Mouse (Mus musculus): ENCODE measurements around the gene Eif4e. TPM values are rescaled to one million over a fixed set of nuclear protein-coding genes. Genes with fewer than 3 reads are reported as not detected.
A peak's percentile ranks its signal among the peaks of the same experiment; 100 is the strongest.

The Eif4e gene
- total and polyA plus RNA-seq, 2 experiments = 12.8 to 18.2 TPM

DNA sequence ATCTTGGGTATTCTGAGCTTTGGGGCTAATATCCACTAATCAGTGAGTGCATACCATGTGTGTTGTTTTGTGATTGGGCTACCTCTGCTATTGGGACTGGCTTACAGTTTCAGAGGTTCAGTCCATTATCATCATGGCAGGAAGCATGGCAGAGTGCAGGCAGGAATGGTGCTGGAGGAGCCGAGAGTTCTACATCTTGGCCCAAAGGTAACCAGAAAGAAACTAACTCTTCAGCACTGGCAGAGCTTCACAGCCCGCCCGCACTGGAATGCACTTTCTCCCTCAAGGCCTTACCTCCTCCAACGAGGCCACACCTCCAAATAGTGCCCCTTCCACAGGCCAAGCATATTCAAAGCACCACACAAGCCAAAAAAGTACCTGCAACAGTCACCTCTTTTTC, 27.2 kb upstream of the Eif4e start:
- H3K27ac ChIP-seq (replicated peaks; ENCODE audit: insufficient read depth, low read depth, low read length) = no peak overlapping the region
- WGBS = 87% methylated on average over 4 of the region's 4 CpGs

GRCm38 (mm10) chr3:138499854-138500740, 25.9 kb upstream of the Eif4e start:
- 84% methylated on average over 15 of the region's 15 CpGs for WGBS
- Histone ChIP-seq H3K27me3 (ENCODE audit: control insufficient read depth, insufficient read depth, low read length) (no peaks in the 10 kb centered on the region), H3K4me1 (ENCODE audit: control insufficient read depth, insufficient read depth, low read length) (no peaks in the 10 kb centered on the region), H3K27ac (replicated peaks; ENCODE audit: insufficient read depth, low read depth, low read length) (no peak overlapping the region), H3K9ac (ENCODE audit: low read depth, low read length) (no peak overlapping the region), H3K4me3 (ENCODE audit: insufficient read depth, low read depth, low read length) (no peak overlapping the region), H3K36me3 (ENCODE audit: control insufficient read depth, insufficient read depth, low read length) (no peaks in the 10 kb centered on the region), H3K79me2 (ENCODE audit: control insufficient read depth, insufficient read depth, low read length) (no peaks in the 10 kb centered on the region)
- TF ChIP-seq POLR2A (IDR thresholded peaks at IDR 0.05; ENCODE audit: extremely low read depth, insufficient read depth, low read length) (no peak), CTCF (IDR thresholded peaks at IDR 0.05; ENCODE audit: low read depth, low read length) (no peak)
- no peak for DNase-seq (ENCODE audit: extremely low read depth, low read depth, low spot score)

More for the DNA sequence above, 27.2 kb upstream of the Eif4e start:
- Histone ChIP-seq H3K27me3 (ENCODE audit: control insufficient read depth, insufficient read depth, low read length) (no peaks in the 10 kb centered on the region), H3K79me2 (ENCODE audit: control insufficient read depth, insufficient read depth, low read length) (no peaks in the 10 kb centered on the region), H3K4me3 (ENCODE audit: insufficient read depth, low read depth, low read length) (no peak overlapping the region), H3K36me3 (ENCODE audit: control insufficient read depth, insufficient read depth, low read length) (no peaks in the 10 kb centered on the region), H3K9ac (ENCODE audit: low read depth, low read length) (no peak overlapping the region), H3K4me1 (ENCODE audit: control insufficient read depth, insufficient read depth, low read length) (no peaks in the 10 kb centered on the region)
- no peak for TF ChIP-seq CTCF (IDR thresholded peaks at IDR 0.05; ENCODE audit: low read depth, low read length)
- no peak for TF ChIP-seq POLR2A (IDR thresholded peaks at IDR 0.05; ENCODE audit: extremely low read depth, insufficient read depth, low read length)
- no peak for DNase-seq (ENCODE audit: extremely low read depth, low read depth, low spot score)

- DNase-seq (ENCODE audit: extremely low read depth, low read depth, low spot score) = no peak
- 92% methylated on average over 11 of the region's 11 CpGs for WGBS
- no peaks in the 10 kb centered on the region for H3K4me1 ChIP-seq (ENCODE audit: control insufficient read depth, insufficient read depth, low read length)
- no peak overlapping the region for H3K9ac ChIP-seq (ENCODE audit: low read depth, low read length)
- no peak for TF ChIP-seq POLR2A (IDR thresholded peaks at IDR 0.05; ENCODE audit: extremely low read depth, insufficient read depth, low read length)
- TF ChIP-seq CTCF (IDR thresholded peaks at IDR 0.05; ENCODE audit: low read depth, low read length) = no peak
- H3K36me3 ChIP-seq (ENCODE audit: control insufficient read depth, insufficient read depth, low read length) = no peaks in the 10 kb centered on the region
- H3K27me3 ChIP-seq (ENCODE audit: control insufficient read depth, insufficient read depth, low read length) = no peaks in the 10 kb centered on the region
- H3K79me2 ChIP-seq (ENCODE audit: control insufficient read depth, insufficient read depth, low read length) = no peaks in the 10 kb centered on the region
- H3K27ac ChIP-seq (replicated peaks; ENCODE audit: insufficient read depth, low read depth, low read length) = no peak overlapping the region
- H3K4me3 ChIP-seq (ENCODE audit: insufficient read depth, low read depth, low read length) = no peak overlapping the region
These were observed 22.2 kb upstream of the Eif4e start for GRCm38 (mm10) chr3:138503754-138504153.

DNA sequence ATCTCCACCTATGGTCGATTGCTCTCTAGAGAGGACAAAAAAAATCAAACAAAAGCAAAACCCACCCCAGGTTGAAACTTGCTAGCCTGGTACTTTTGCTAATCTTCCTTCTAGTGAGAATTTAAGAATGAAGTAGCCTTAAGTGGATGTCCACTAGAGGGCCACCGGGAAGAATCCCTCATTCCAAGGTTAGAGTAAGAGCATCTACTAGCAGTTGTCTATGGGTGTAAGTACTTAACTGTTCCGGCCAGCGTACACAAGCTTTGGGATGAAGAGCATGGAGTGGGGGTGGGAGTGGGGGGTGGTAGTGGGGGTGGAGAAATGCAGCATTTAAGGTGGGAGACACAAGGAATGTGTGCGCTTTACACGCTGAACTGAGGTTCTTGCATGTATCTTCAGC, 19.2 kb upstream of the Eif4e start:
- H3K27me3 ChIP-seq (ENCODE audit: control insufficient read depth, insufficient read depth, low read length) = no peaks in the 10 kb centered on the region
- no peaks in the 10 kb centered on the region for H3K36me3 ChIP-seq (ENCODE audit: control insufficient read depth, insufficient read depth, low read length)
- peak; percentile 30 for DNase-seq (ENCODE audit: extremely low read depth, low read depth, low spot score)
- no peak overlapping the region for H3K4me3 ChIP-seq (ENCODE audit: insufficient read depth, low read depth, low read length)
- H3K79me2 ChIP-seq (ENCODE audit: control insufficient read depth, insufficient read depth, low read length) = no peaks in the 10 kb centered on the region
- no peaks in the 10 kb centered on the region for H3K4me1 ChIP-seq (ENCODE audit: control insufficient read depth, insufficient read depth, low read length)
- no peak overlapping the region for H3K27ac ChIP-seq (replicated peaks; ENCODE audit: insufficient read depth, low read depth, low read length)
- no peak for TF ChIP-seq CTCF (IDR thresholded peaks at IDR 0.05; ENCODE audit: low read depth, low read length)
- TF ChIP-seq POLR2A (IDR thresholded peaks at IDR 0.05; ENCODE audit: extremely low read depth, insufficient read depth, low read length) = no peak
- 49% methylated on average over 6 of the region's 6 CpGs for WGBS
- H3K9ac ChIP-seq (ENCODE audit: low read depth, low read length) = no peak overlapping the region

- H3K9ac ChIP-seq (ENCODE audit: low read depth, low read length) = no peak overlapping the region
- DNase-seq (ENCODE audit: extremely low read depth, low read depth, low spot score) = no peak
- WGBS = 93% methylated on average over 2 of the region's 2 CpGs
- no peak overlapping the region for H3K27ac ChIP-seq (replicated peaks; ENCODE audit: insufficient read depth, low read depth, low read length)
- no peak overlapping the region for H3K4me3 ChIP-seq (ENCODE audit: insufficient read depth, low read depth, low read length)
- no peaks in the 10 kb centered on the region for H3K79me2 ChIP-seq (ENCODE audit: control insufficient read depth, insufficient read depth, low read length)
- no peaks in the 10 kb centered on the region for H3K27me3 ChIP-seq (ENCODE audit: control insufficient read depth, insufficient read depth, low read length)
- H3K4me1 ChIP-seq (ENCODE audit: control insufficient read depth, insufficient read depth, low read length) = no peaks in the 10 kb centered on the region
- H3K36me3 ChIP-seq (ENCODE audit: control insufficient read depth, insufficient read depth, low read length) = no peaks in the 10 kb centered on the region
- TF ChIP-seq CTCF (IDR thresholded peaks at IDR 0.05; ENCODE audit: low read depth, low read length) = no peak
- TF ChIP-seq POLR2A (IDR thresholded peaks at IDR 0.05; ENCODE audit: extremely low read depth, insufficient read depth, low read length) = no peak
These were observed 16.4 kb upstream of the Eif4e start for GRCm38 (mm10) chr3:138509581-138509980.

DNA sequence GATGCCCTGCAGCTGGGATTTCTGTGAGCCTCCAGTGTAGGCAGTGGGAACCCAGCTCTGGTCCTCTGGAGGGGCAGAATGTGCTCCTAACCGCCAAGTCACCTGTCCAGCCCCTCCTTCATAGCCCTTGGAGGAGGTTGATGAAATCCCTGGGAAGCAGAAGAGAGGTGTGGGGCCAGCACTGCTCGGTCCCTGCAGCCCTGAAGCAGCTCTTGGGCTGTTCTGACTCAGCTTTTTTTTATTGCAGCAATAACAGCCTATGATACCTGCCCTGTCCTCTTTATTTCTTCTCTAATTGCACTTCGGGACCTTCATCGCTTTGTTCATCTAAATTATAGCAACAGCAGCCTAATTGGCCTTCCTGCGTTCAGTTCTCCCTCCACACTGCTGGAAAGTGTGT, 15.5 kb upstream of the Eif4e start:
- Histone ChIP-seq H3K4me3 (ENCODE audit: insufficient read depth, low read depth, low read length) (no peak overlapping the region), H3K36me3 (ENCODE audit: control insufficient read depth, insufficient read depth, low read length) (no peaks in the 10 kb centered on the region), H3K9ac (ENCODE audit: low read depth, low read length) (no peak overlapping the region), H3K27me3 (ENCODE audit: control insufficient read depth, insufficient read depth, low read length) (no peaks in the 10 kb centered on the region), H3K79me2 (ENCODE audit: control insufficient read depth, insufficient read depth, low read length) (no peaks in the 10 kb centered on the region), H3K27ac (replicated peaks; ENCODE audit: insufficient read depth, low read depth, low read length) (no peak overlapping the region), H3K4me1 (ENCODE audit: control insufficient read depth, insufficient read depth, low read length) (no peaks in the 10 kb centered on the region)
- 86% methylated on average over 5 of the region's 5 CpGs for WGBS
- DNase-seq (ENCODE audit: extremely low read depth, low read depth, low spot score) = no peak
- TF ChIP-seq CTCF (IDR thresholded peaks at IDR 0.05; ENCODE audit: low read depth, low read length) = no peak
- no peak for TF ChIP-seq POLR2A (IDR thresholded peaks at IDR 0.05; ENCODE audit: extremely low read depth, insufficient read depth, low read length)

All from liver, adult 2 months (tissue).